Mouse (Mus musculus) granulocyte monocyte progenitor cell, adult 5-6 weeks (primary cell): ENCODE data around the gene Flcn. TPM values are rescaled to one million over a fixed set of nuclear protein-coding genes. Genes with fewer than 3 reads are reported as not detected.

ENCODE experiments used
- total RNA-seq, 2 experiments: library from RNA; stranded (forward) in 1 of 2; stranded (reverse) in 1 of 2; fragments of 200-712, 200-1000 nt in 1 of 2; fragments of >200 nt in 1 of 2; fragmentation: Nextera tagmentation in 1 of 2; gene quantifications; 2 replicates each; pipeline ENCODE4 v1.2.3; 2014 to 2017

Gene Flcn
- total RNA-seq, 2 experiments from 2014 or later: 7.9 to 19.7 TPM

Other genes starting within 250 kb of the Flcn start
- gene Olfr222, start 233.8 kb downstream of the Flcn start, total RNA-seq (2014; fragmentation: Nextera tagmentation): not detected in 2 replicates
- not detected in 2 replicates for gene Olfr222, start 233.8 kb downstream of the Flcn start, total RNA-seq (2017)
- not detected in 2 replicates for gene Olfr223, start 216.7 kb downstream of the Flcn start, total RNA-seq (2014; fragmentation: Nextera tagmentation)
- gene Olfr223, start 216.7 kb downstream of the Flcn start, total RNA-seq (2017): not detected in 2 replicates
- gene Mprip, start 148.7 kb downstream of the Flcn start, total RNA-seq (2014; fragmentation: Nextera tagmentation): 50.1 and 70.7 TPM in 2 replicates
- 56.4 and 71.4 TPM in 2 replicates for gene Mprip, start 148.7 kb downstream of the Flcn start, total RNA-seq (2017)
- 2.3 TPM in 1 of 2 replicates, not detected in the other for gene Pld6, start 22.4 kb downstream of the Flcn start, total RNA-seq (2014; fragmentation: Nextera tagmentation)
- gene Pld6, start 22.4 kb downstream of the Flcn start, total RNA-seq (2017): 0.57 and 1.2 TPM in 2 replicates
- gene Nt5m, start 29.4 kb upstream of the Flcn start, total RNA-seq (2014; fragmentation: Nextera tagmentation): 17.1 and 19.5 TPM in 2 replicates
- gene Nt5m, start 29.4 kb upstream of the Flcn start, total RNA-seq (2017): 9.6 and 10.9 TPM in 2 replicates
- 141 and 166 TPM in 2 replicates for gene Cops3, start 29.8 kb upstream of the Flcn start, total RNA-seq (2014; fragmentation: Nextera tagmentation)
- gene Cops3, start 29.8 kb upstream of the Flcn start, total RNA-seq (2017): 200 and 225 TPM in 2 replicates
- gene Med9, start 138.2 kb upstream of the Flcn start, total RNA-seq (2014; fragmentation: Nextera tagmentation): 19.1 and 20.8 TPM in 2 replicates
- gene Med9, start 138.2 kb upstream of the Flcn start, total RNA-seq (2017): 18.6 and 28.3 TPM in 2 replicates
- gene Rasd1, start 154.9 kb upstream of the Flcn start, total RNA-seq (2014; fragmentation: Nextera tagmentation): not detected in 2 replicates
- 0.72 and 1.1 TPM in 2 replicates for gene Rasd1, start 154.9 kb upstream of the Flcn start, total RNA-seq (2017)
- gene Pemt, start 236.5 kb upstream of the Flcn start, total RNA-seq (2014; fragmentation: Nextera tagmentation): 12.9 and 20.7 TPM in 2 replicates
- gene Pemt, start 236.5 kb upstream of the Flcn start, total RNA-seq (2017): 3.7 and 14.6 TPM in 2 replicates